Mouse (Mus musculus): ENCODE data around the gene Ssbp4.

- TF ChIP-seq CHD2 (IDR thresholded peaks at IDR 0.05; ENCODE audit: low read length): no peak
- no peak for TF ChIP-seq HCFC1 (IDR thresholded peaks at IDR 0.05; ENCODE audit: low read depth, low read length)
- no peak for TF ChIP-seq EP300 (IDR thresholded peaks at IDR 0.05; ENCODE audit: low read depth in 1 of 2, low read length in 2 of 2)
- no peak for TF ChIP-seq CTCF (IDR thresholded peaks at IDR 0.05 in 2 of 3, conservative IDR thresholded peaks at IDR 0.05 in 1 of 3; ENCODE audit: control insufficient read depth in 1 of 3, insufficient read depth in 1 of 3, low read depth in 2 of 3, low read length in 3 of 3, poor library complexity in 1 of 3, severe bottlenecking in 1 of 3)
These were observed 45.4 kb upstream of the Ssbp4 start for GRCm38 (mm10) chr8:70654121-70654520.

Measured in MEL (cell line).